Mouse (Mus musculus) spleen, adult 2 months (tissue): ENCODE data around the gene Zfp422.

ENCODE experiments used
- CTCF ChIP-seq: fragments of 200-500 bp; IDR thresholded peaks from 2 replicates; pipeline ENCODE4 v1.5.1; 2011; ENCODE audit warnings: mild to moderate bottlenecking, inconsistent platforms; ENCODE audit not compliant: insufficient read depth, insufficient read length, insufficient replicate concordance; ENCODE audit errors: extremely low read depth
- POLR2A ChIP-seq: fragments of 200-500 bp; IDR thresholded peaks from 2 replicates; pipeline ENCODE4 v1.6.1; 2011; ENCODE audit warnings: low read depth, low read length, inconsistent platforms

DNA sequence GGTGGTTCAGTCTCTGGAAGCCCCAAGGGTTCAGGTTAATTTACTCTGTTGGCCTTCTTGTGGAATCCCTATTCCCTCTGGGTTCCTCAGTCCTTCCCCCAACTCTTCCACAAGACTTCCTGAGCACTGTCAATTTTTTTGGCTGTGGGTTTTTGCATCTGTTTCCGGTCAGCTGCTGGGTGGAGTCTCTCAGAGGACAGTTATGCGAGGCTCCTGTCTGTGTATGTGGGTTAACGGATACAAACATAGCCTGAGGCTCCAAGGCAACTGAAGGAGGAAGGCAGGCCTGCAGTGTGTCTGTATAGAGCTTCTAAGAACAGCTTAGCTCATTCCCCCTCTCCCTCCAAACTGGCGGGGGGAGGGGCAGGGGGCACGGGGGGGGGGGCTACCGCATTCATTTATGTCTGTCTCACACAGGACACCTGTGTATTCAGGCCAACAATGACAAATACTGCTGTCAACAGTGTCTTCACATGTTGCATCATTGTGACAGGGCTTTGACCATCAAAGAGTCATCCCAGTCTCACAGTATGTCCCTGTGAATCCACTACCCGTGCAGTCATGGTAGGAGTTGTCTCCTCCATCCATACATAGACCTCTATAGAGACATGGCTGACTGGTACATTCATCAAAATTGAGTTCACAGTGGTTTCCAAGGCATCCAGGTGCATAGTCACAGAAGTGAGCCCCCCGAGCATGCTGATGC is 7.3 kb downstream of the Zfp422 start:
- no peak for TF ChIP-seq CTCF
- no peak for TF ChIP-seq POLR2A
